Mouse (Mus musculus) heart, embryonic 15.5 days (tissue): ENCODE measurements around the gene 5730455P16Rik. TPM values are rescaled to one million over a fixed set of nuclear protein-coding genes. Genes with fewer than 3 reads are reported as not detected.

Experiments used
- ATAC-seq: fragments of 200-750 bp; cut with Nextera tagmentation; replicated peaks from 2 replicates; pipeline ENCODE4 v1.8.0; 2017; ENCODE audit warnings: low read depth, moderate TSS enrichment; ENCODE audit not compliant: insufficient number of reproducible peaks, insufficient read depth, low FRiP score
- H3K27ac ChIP-seq: fragments of 300-500 bp; sonication (generic); 2 replicates; pipeline ENCODE4 v1.5.1; 2015; ENCODE audit warnings: mild to moderate bottlenecking, inconsistent platforms
- H3K27me3 ChIP-seq: fragments of 300-500 bp; sonication (generic); 2 replicates; pipeline ENCODE4 v1.6.1; 2015; ENCODE audit warnings: inconsistent platforms
- H3K36me3 ChIP-seq: fragments of 300-500 bp; sonication (generic); 2 replicates; pipeline ENCODE4 v1.6.1; 2015; ENCODE audit warnings: mild to moderate bottlenecking, inconsistent platforms
- H3K4me1 ChIP-seq: fragments of 300-500 bp; sonication (generic); replicated peaks from 2 replicates; pipeline ENCODE4 v1.6.1; 2015; ENCODE audit warnings: inconsistent platforms
- H3K4me2 ChIP-seq: fragments of 300-500 bp; sonication (generic); 2 replicates; pipeline ENCODE4 v1.6.1; 2015; ENCODE audit warnings: inconsistent platforms, mild to moderate bottlenecking, moderate library complexity
- H3K4me3 ChIP-seq: fragments of 300-500 bp; sonication (generic); 2 replicates; pipeline ENCODE4 v1.5.1; 2015; ENCODE audit warnings: mild to moderate bottlenecking, inconsistent platforms
- H3K9ac ChIP-seq: fragments of 300-500 bp; sonication (generic); 2 replicates; pipeline ENCODE4 v1.6.1; 2015; ENCODE audit warnings: mild to moderate bottlenecking, inconsistent platforms
- H3K9me3 ChIP-seq: fragments of 300-500 bp; sonication (generic); replicated peaks from 2 replicates; pipeline ENCODE4 v1.6.1; 2016; ENCODE audit warnings: inconsistent platforms
- WGBS: fragments of 180-500 bp; shearing (Covaris S2); methylation state at CpG from one replicate; pipeline ENCODE4 v1.1.7; 2015; ENCODE audit warnings: mixed read lengths; 5-methylcytosine and 5-hydroxymethylcytosine counted together
- polyA plus RNA-seq: library from polyadenylated mRNA; unstranded; fragments of >200 nt; fragmentation: Nextera tagmentation; extraction: Ambion mirVana; gene quantifications from 2 replicates; pipeline ENCODE4 v1.2.1, GENCODE M21; 2015

The 5730455P16Rik gene
- polyA plus RNA-seq, 1 experiment from 2014 or later = 15.7 TPM

DNA sequence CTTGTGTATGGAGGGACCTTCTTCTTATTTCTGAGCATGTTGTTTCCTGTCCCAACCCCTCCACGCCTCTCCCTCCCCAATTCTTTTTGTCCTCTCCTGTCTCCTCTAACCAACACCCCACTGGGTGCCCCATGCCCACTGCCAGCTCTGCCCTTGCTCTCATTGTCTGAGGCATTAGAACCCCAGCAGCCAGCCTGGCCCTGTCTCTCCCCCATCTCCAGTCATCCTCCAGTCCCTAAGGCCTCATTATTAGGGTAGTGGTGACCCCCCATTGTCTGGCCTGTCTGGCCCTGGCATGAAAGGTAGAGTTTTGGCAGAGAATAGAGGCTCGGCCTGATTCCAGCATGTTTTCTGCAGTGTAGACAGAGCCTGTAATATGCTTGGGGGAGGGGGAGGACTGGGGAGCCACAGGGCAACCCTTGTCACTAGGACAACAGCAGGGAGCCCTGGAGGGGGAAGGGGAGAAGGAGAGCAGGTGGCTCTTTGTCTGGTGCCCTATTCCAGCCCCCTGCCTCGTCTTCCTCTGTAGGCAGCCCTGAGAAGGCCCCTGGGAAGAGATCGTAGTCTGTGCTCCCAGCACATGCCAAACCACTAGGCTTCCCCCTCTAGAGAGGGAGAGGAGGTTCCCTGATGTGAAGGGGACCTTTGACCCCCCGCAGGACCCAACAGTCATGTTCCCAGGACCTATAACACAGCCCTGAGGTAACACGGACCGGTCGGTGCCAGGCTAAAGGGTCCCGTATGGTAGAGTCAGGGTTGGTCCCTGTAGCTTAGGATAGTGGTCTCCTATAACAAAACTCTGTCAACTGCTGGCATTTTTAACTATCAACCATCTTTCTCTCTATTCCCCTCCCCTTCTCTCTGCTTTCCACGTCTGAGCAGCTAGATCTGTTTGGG, 61.8 kb downstream of the 5730455P16Rik start:
- H3K27me3 ChIP-seq = peaks cover 9% of the 10 kb centered on the region; the same call in 1 of the 2 replicates
- H3K36me3 ChIP-seq = no peaks in the 10 kb centered on the region
- no peak overlapping the region for H3K4me2 ChIP-seq
- no peak overlapping the region for H3K9ac ChIP-seq
- H3K27ac ChIP-seq = no peak overlapping the region
- ATAC-seq = no peak; the same call in 1 of the 2 replicates
- H3K4me3 ChIP-seq = no peak overlapping the region
- no peaks in the 10 kb centered on the region for H3K4me1 ChIP-seq
- no peaks in the 10 kb centered on the region for H3K9me3 ChIP-seq
- WGBS = 59% methylated on average over 10 of the region's 10 CpGs

DNA sequence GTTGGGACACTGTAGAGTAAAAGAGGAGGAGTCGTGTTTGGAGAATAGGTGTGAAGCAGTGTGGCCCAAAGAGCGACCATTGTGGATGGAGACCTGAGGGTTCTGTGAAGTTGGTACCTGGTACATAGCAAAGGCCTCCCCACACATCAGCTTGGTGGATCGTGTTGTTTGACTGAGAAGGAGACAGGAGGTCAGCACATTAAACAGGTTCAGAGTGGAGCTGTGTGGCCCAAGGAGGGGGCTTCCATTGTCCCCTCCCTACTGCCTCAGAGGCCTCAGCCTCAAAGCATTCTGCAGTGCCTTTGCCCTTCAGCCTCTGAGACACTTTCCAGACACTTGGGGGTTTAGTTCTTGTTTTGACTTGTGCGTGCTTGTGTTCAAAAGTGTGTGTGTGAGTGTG, 63.9 kb downstream of the 5730455P16Rik start:
- no peak for ATAC-seq
- H3K4me1 ChIP-seq = no peaks in the 10 kb centered on the region
- H3K27me3 ChIP-seq = peaks cover 17% of the 10 kb centered on the region; the same call in 1 of the 2 replicates
- no peak overlapping the region for H3K4me2 ChIP-seq
- H3K9ac ChIP-seq = no peak overlapping the region
- no peaks in the 10 kb centered on the region for H3K9me3 ChIP-seq
- 82% methylated on average over 4 of the region's 4 CpGs for WGBS
- no peak overlapping the region for H3K27ac ChIP-seq
- no peaks in the 10 kb centered on the region for H3K36me3 ChIP-seq
- H3K4me3 ChIP-seq = no peak overlapping the region

DNA sequence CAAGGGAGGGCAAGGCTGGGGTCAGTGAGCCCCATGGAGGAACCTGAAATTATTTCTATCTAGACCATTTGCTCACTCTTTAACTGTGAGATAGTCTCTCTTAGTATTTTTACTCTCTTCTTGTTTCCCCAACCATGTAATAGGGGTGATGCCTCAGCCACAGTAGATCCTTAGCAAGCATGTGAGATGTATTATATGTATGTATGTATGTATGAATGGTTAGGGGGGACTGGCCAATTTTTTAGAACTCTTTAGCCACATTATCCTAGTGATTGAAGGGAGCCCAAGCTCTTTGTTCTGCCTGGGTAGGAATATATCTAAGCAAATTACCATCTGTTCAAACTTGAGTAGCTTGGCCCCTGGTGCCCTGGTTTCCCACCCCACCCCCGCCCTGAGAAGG, 64.4 kb downstream of the 5730455P16Rik start:
- no peak for ATAC-seq
- H3K4me1 ChIP-seq = no peaks in the 10 kb centered on the region
- no peak overlapping the region for H3K9ac ChIP-seq
- no peaks in the 10 kb centered on the region for H3K36me3 ChIP-seq
- no peak overlapping the region for H3K4me3 ChIP-seq
- no peak overlapping the region for H3K27ac ChIP-seq
- no peak overlapping the region for H3K4me2 ChIP-seq
- WGBS = 77% methylated on average over 1 of the region's 1 CpGs
- H3K9me3 ChIP-seq = no peaks in the 10 kb centered on the region
- H3K27me3 ChIP-seq = peaks cover 17% of the 10 kb centered on the region; the same call in 1 of the 2 replicates

DNA sequence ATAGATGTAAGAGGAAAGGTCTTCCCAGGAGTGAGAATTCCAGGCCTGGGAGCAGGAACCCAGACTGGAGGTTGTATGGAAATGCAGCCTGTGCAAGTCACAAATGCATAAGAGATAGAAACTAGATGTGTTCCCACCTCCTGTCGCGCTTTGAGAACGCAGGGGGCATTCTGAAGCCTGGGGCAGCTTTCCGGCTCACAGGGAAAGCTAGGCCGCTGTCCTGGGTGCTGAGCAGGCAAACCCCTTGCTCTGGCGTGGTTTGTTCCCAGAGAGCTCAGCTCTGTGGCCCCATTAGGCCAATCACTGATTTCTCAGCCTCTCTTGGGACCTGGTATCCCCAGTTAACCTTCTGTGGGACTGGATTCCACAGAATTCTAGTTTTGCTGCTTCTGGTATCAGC, 65.3 kb downstream of the 5730455P16Rik start:
- Histone ChIP-seq H3K36me3 (no peaks in the 10 kb centered on the region), H3K9ac (no peak overlapping the region), H3K4me3 (no peak overlapping the region), H3K27ac (no peak overlapping the region), H3K4me2 (no peak overlapping the region), H3K4me1 (no peaks in the 10 kb centered on the region), H3K27me3 (peaks cover 17% of the 10 kb centered on the region; the same call in 1 of the 2 replicates), H3K9me3 (no peaks in the 10 kb centered on the region)
- no peak for ATAC-seq
- 1% methylated on average over 6 of the region's 6 CpGs for WGBS

GRCm38 (mm10) chr11:80312049-80312448, 65.8 kb downstream of the 5730455P16Rik start:
- no peak for ATAC-seq
- Histone ChIP-seq H3K36me3 (no peaks in the 10 kb centered on the region), H3K9ac (no peak overlapping the region), H3K4me1 (no peaks in the 10 kb centered on the region), H3K4me2 (no peak overlapping the region), H3K27ac (no peak overlapping the region), H3K27me3 (peaks cover 17% of the 10 kb centered on the region; the same call in 1 of the 2 replicates), H3K9me3 (no peaks in the 10 kb centered on the region), H3K4me3 (no peak overlapping the region)
- 38% methylated on average over 2 of the region's 2 CpGs for WGBS

- H3K27ac ChIP-seq = no peak overlapping the region
- H3K27me3 ChIP-seq = peaks cover 22% of the 10 kb centered on the region
- H3K9me3 ChIP-seq = no peaks in the 10 kb centered on the region
- H3K4me1 ChIP-seq = no peaks in the 10 kb centered on the region
- no peak overlapping the region for H3K9ac ChIP-seq
- ATAC-seq = no peak
- H3K36me3 ChIP-seq = no peaks in the 10 kb centered on the region
- H3K4me3 ChIP-seq = no peak overlapping the region
- WGBS = 56% methylated on average over 4 of the region's 4 CpGs
- no peak overlapping the region for H3K4me2 ChIP-seq
Measured at GRCm38 (mm10) chr11:80311271-80311670, 66.6 kb downstream of the 5730455P16Rik start.

Other genes starting within 250 kb of the 5730455P16Rik start
- 27.6 and 29.2 TPM in 2 replicates for gene Tefm, start 235.9 kb downstream of the 5730455P16Rik start, polyA plus RNA-seq
- 1.5 and 1.9 TPM in 2 replicates for gene Adap2, start 223.9 kb downstream of the 5730455P16Rik start, polyA plus RNA-seq
- gene Rnf135, start 194.2 kb downstream of the 5730455P16Rik start, polyA plus RNA-seq = 11.5 and 13.0 TPM in 2 replicates
- gene Rhot1, start 169.0 kb downstream of the 5730455P16Rik start, polyA plus RNA-seq = 56.5 and 60.3 TPM in 2 replicates
- 1.7 and 3.2 TPM in 2 replicates for gene Rhbdl3, start 77.1 kb downstream of the 5730455P16Rik start, polyA plus RNA-seq
- gene Zfp207, start 5.2 kb upstream of the 5730455P16Rik start, polyA plus RNA-seq = 127 and 139 TPM in 2 replicates
- gene Psmd11, start 50.6 kb upstream of the 5730455P16Rik start, polyA plus RNA-seq = 177 and 193 TPM in 2 replicates
- 0.37 and 0.90 TPM in 2 replicates for gene Cdk5r1, start 99.0 kb upstream of the 5730455P16Rik start, polyA plus RNA-seq